Mouse (Mus musculus): ENCODE results near the gene Kansl3.

Gene Kansl3

GRCm38 (mm10) chr1:36368969-36369645, at the start of gene Kansl3:
Gene Kansl3, minus strand, starts transcription at chr1:36369181.
- peak; percentile 88 for DNase-seq (ENCODE audit: low spot score)

GRCm38 (mm10) chr1:36404531-36404930, 35.5 kb upstream of the Kansl3 start:
- DNase-seq (ENCODE audit: low spot score) = no peak

- no peak for DNase-seq (ENCODE audit: low spot score)
These were observed 32.5 kb upstream of the Kansl3 start for GRCm38 (mm10) chr1:36401509-36401908.

- no peak for DNase-seq (ENCODE audit: low spot score)
These were observed 28.1 kb upstream of the Kansl3 start for GRCm38 (mm10) chr1:36397041-36397440.

- no peak for DNase-seq (ENCODE audit: low spot score)
These were observed 10.6 kb upstream of the Kansl3 start for GRCm38 (mm10) chr1:36379582-36379981.

GRCm38 (mm10) chr1:36378880-36379279, 9.9 kb upstream of the Kansl3 start:
- DNase-seq (ENCODE audit: low spot score) = no peak

- DNase-seq (ENCODE audit: low spot score) = no peak
These were observed 3.2 kb upstream of the Kansl3 start, which contains the start of gene Fer1l5 for GRCm38 (mm10) chr1:36371934-36372845. Gene Fer1l5, plus strand, starts transcription at chr1:36372291.

- DNase-seq (ENCODE audit: low spot score) = no peak
These were observed 1.9 kb upstream of the Kansl3 start for GRCm38 (mm10) chr1:36370918-36371317.

GRCm38 (mm10) chr1:36368112-36368968, 641 bp downstream of the Kansl3 start:
- DNase-seq (ENCODE audit: low spot score) = peak; percentile 60

GRCm38 (mm10) chr1:36367698-36368097, 1.3 kb downstream of the Kansl3 start:
- DNase-seq (ENCODE audit: low spot score) = no peak

- no peak for DNase-seq (ENCODE audit: low spot score)
These were observed 11.9 kb downstream of the Kansl3 start for GRCm38 (mm10) chr1:36356955-36357695.

GRCm38 (mm10) chr1:36352351-36352750, 16.6 kb downstream of the Kansl3 start:
- DNase-seq (ENCODE audit: low spot score) = no peak

GRCm38 (mm10) chr1:36342547-36342946, 26.4 kb downstream of the Kansl3 start:
- DNase-seq (ENCODE audit: low spot score) = no peak

- DNase-seq (ENCODE audit: low spot score) = no peak
These were observed 35.8 kb downstream of the Kansl3 start for GRCm38 (mm10) chr1:36332955-36333887.

GRCm38 (mm10) chr1:36331743-36332142, 37.2 kb downstream of the Kansl3 start:
- no peak for DNase-seq (ENCODE audit: low spot score)

- DNase-seq (ENCODE audit: low spot score) = no peak
These were observed 42.2 kb downstream of the Kansl3 start for GRCm38 (mm10) chr1:36326815-36327214.

- no peak for DNase-seq (ENCODE audit: low spot score)
These were observed 43.1 kb downstream of the Kansl3 start for GRCm38 (mm10) chr1:36325900-36326321.

GRCm38 (mm10) chr1:36323746-36324448, 45.1 kb downstream of the Kansl3 start:
- peak; percentile 63 for DNase-seq (ENCODE audit: low spot score)

GRCm38 (mm10) chr1:36323076-36323475, 45.9 kb downstream of the Kansl3 start:
- DNase-seq (ENCODE audit: low spot score) = no peak

Measured in urinary bladder, postnatal 14 days (tissue).